Mouse (Mus musculus): Measurements from ENCODE around the gene Ptdss2.

GRCm38 (mm10) chr7:141131024-141131820 is 9.0 kb downstream of the Ptdss2 start:
- no peak for TF ChIP-seq CTCF (IDR thresholded peaks at IDR 0.05; ENCODE audit: low read depth)
- TF ChIP-seq EP300 (IDR thresholded peaks at IDR 0.05; ENCODE audit: low read depth): peak; percentile 94
